Mouse (Mus musculus): Measurements from ENCODE around the gene Rpl19. TPM values are rescaled to one million over a fixed set of nuclear protein-coding genes. Genes with fewer than 3 reads are reported as not detected.

The Rpl19 gene
- polyA plus RNA-seq, 1 experiment, result 1,270 TPM

- Histone ChIP-seq H3K4me1 (ENCODE audit: control insufficient read depth, insufficient read depth, low read length) (peaks cover 34% of the 10 kb centered on the region), H3K27ac (ENCODE audit: insufficient read depth, low read depth, low read length) (no peak overlapping the region; the same call in 1 of the 2 replicates), H3K4me3 (ENCODE audit: insufficient read depth, low read length) (peak overlapping the region; percentile 84)
- TF ChIP-seq CTCF (IDR thresholded peaks at IDR 0.05; ENCODE audit: low read depth, low read length) (no peak), POLR2A (IDR thresholded peaks at IDR 0.05; ENCODE audit: borderline replicate concordance, low read depth, low read length) (no peak)
These were observed 4.8 kb upstream of the Rpl19 start for GRCm38 (mm10) chr11:98021565-98022252.

DNA sequence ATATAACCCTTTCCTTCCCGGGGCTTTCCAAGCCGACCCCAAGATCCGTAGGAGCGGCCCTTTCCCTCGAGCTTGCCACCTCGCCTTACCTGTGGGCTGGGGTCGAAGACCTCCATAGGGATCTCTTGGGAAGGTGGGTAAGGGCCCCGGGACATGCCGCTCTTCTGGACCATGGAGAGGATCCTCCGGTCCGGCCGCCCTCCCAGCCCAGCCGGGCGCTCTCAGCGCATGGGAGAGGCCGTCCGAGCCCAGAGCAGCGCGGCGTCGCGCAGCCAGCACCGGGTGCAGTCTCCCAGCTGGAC lies 4.3 kb upstream of the Rpl19 start:
- TF ChIP-seq POLR2A (IDR thresholded peaks at IDR 0.05; ENCODE audit: borderline replicate concordance, low read depth, low read length) (no peak), CTCF (IDR thresholded peaks at IDR 0.05; ENCODE audit: low read depth, low read length) (no peak)
- peak overlapping the region; percentile 51; the same call in 1 of the 2 replicates for H3K27ac ChIP-seq (ENCODE audit: insufficient read depth, low read depth, low read length)
- peaks cover 34% of the 10 kb centered on the region for H3K4me1 ChIP-seq (ENCODE audit: control insufficient read depth, insufficient read depth, low read length)
- H3K4me3 ChIP-seq (ENCODE audit: insufficient read depth, low read length), result peak overlapping the region; percentile 84

DNA sequence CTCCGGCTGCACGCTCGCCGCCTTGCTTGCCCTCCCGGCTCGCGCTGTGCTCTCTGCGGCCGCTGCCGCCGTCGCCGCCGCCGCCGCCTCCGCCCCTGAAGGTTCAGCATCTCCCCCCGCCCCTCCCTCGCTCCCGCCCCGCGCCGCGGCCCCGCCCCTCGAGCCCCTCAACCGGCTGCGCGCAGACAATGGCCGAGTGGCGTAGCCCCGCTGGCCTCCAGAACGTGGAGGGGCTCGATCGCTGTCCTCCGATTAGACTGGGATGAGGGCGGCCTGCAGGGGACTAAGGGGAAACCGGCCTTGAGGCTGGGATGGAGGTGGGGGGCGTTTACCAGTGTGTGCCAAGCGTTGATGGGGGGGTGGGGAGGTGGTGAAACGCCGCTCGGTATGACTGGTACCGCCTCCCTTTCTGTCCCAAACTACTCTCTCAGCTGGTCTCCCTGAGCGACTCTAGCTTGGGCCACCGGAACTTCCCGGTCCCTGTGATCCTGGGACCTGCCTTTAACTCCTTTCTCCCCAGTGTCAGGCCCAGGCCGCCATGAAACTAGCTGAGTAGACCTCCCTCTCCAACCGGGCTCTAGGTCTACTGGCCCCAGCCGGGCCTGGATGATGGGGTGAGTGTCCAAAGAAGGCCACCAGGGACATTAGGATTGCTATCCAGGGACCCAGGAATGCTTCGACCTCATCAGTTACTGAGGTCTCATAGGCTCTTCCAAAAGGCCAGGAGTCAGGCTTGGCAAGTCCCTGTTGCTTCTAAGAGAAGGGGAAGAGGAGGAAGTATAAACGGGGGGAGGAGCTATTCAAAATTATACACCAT lies 3.7 kb upstream of the Rpl19 start, which contains the start of gene Cacnb1:
Gene Cacnb1 (minus strand): TSS at position 480 of the 817 bp plus-strand sequence.
- Histone ChIP-seq H3K4me1 (ENCODE audit: control insufficient read depth, insufficient read depth, low read length) (peaks cover 34% of the 10 kb centered on the region), H3K27ac (ENCODE audit: insufficient read depth, low read depth, low read length) (peak within 1 kb of the TSS; percentile 83), H3K4me3 (ENCODE audit: insufficient read depth, low read length) (peak within 1 kb of the TSS; percentile 84)
- TF ChIP-seq POLR2A (IDR thresholded peaks at IDR 0.05; ENCODE audit: borderline replicate concordance, low read depth, low read length), result no peak
- TF ChIP-seq CTCF (IDR thresholded peaks at IDR 0.05; ENCODE audit: low read depth, low read length), result no peak

- no peak overlapping the region for H3K4me3 ChIP-seq (ENCODE audit: insufficient read depth, low read length)
- H3K4me1 ChIP-seq (ENCODE audit: control insufficient read depth, insufficient read depth, low read length), result peaks cover 35% of the 10 kb centered on the region
- H3K27ac ChIP-seq (ENCODE audit: insufficient read depth, low read depth, low read length), result peak overlapping the region; percentile 46
- TF ChIP-seq CTCF (IDR thresholded peaks at IDR 0.05; ENCODE audit: low read depth, low read length), result no peak
- no peak for TF ChIP-seq POLR2A (IDR thresholded peaks at IDR 0.05; ENCODE audit: borderline replicate concordance, low read depth, low read length)
These were observed 2.0 kb upstream of the Rpl19 start for GRCm38 (mm10) chr11:98024516-98024915.

- TF ChIP-seq POLR2A (IDR thresholded peaks at IDR 0.05; ENCODE audit: borderline replicate concordance, low read depth, low read length) (peak; percentile 57; the same call in 1 of the 2 replicates), CTCF (IDR thresholded peaks at IDR 0.05; ENCODE audit: low read depth, low read length) (no peak)
- peak overlapping the region; percentile 90 for H3K27ac ChIP-seq (ENCODE audit: insufficient read depth, low read depth, low read length)
- H3K4me3 ChIP-seq (ENCODE audit: insufficient read depth, low read length), result peak overlapping the region; percentile 94
- H3K4me1 ChIP-seq (ENCODE audit: control insufficient read depth, insufficient read depth, low read length), result peaks cover 32% of the 10 kb centered on the region
These were observed 301 bp upstream of the Rpl19 start for GRCm38 (mm10) chr11:98026248-98026569.

DNA sequence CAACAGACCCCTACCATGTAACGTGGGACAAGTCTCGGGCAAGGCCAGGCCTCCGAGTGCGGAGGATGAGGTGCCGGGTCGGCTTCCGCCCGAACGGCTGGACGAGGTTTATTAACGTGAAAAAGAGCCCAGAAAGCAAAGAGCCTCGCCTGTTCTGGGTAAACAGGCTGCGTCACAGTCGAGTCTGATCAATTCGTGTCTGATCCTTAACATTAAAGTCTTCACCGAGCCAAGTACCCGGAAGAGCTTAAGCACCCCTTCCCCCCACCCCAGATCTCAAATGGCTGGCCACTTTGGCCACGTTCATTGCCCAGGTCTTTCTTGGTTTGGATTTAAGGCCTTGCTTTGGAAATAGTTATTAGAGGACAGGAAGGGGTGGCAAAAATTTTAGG lies 783 bp downstream of the Rpl19 start:
- Histone ChIP-seq H3K27ac (ENCODE audit: insufficient read depth, low read depth, low read length) (peak overlapping the region; percentile 78), H3K4me3 (ENCODE audit: insufficient read depth, low read length) (peak overlapping the region; percentile 94), H3K4me1 (ENCODE audit: control insufficient read depth, insufficient read depth, low read length) (peaks cover 24% of the 10 kb centered on the region)
- TF ChIP-seq POLR2A (IDR thresholded peaks at IDR 0.05; ENCODE audit: borderline replicate concordance, low read depth, low read length) (no peak), CTCF (IDR thresholded peaks at IDR 0.05; ENCODE audit: low read depth, low read length) (no peak)

- Histone ChIP-seq H3K4me3 (ENCODE audit: insufficient read depth, low read length) (peak overlapping the region; percentile 94), H3K27ac (ENCODE audit: insufficient read depth, low read depth, low read length) (peak overlapping the region; percentile 78), H3K4me1 (ENCODE audit: control insufficient read depth, insufficient read depth, low read length) (peaks cover 24% of the 10 kb centered on the region)
- no peak for TF ChIP-seq CTCF (IDR thresholded peaks at IDR 0.05; ENCODE audit: low read depth, low read length)
- TF ChIP-seq POLR2A (IDR thresholded peaks at IDR 0.05; ENCODE audit: borderline replicate concordance, low read depth, low read length), result no peak
These were observed 1.3 kb downstream of the Rpl19 start for GRCm38 (mm10) chr11:98027785-98028184.

GRCm38 (mm10) chr11:98030701-98031442 lies 4.4 kb downstream of the Rpl19 start:
- Histone ChIP-seq H3K27ac (ENCODE audit: insufficient read depth, low read depth, low read length) (no peak overlapping the region), H3K4me1 (ENCODE audit: control insufficient read depth, insufficient read depth, low read length) (peaks cover 5% of the 10 kb centered on the region), H3K4me3 (ENCODE audit: insufficient read depth, low read length) (no peak overlapping the region)

DNA sequence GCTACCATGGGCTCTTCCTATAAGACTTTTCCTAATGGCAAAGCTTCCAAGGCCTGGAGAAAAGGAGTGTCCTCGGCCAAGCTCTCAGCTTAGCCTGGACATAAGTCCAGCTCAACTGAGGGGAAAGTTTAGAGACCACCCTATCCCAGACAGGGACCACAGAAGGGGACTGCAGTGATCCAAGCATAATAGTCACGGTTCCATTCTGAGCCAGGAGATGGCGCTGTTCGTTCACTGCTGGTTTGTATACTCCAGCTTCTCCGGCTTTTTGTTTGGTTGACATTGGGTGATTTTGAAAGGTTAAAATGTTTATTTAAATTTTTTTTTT lies 4.9 kb downstream of the Rpl19 start:
- peaks cover 6% of the 10 kb centered on the region; the same call in 1 of the 2 replicates for H3K4me1 ChIP-seq (ENCODE audit: control insufficient read depth, insufficient read depth, low read length)
- no peak overlapping the region for H3K4me3 ChIP-seq (ENCODE audit: insufficient read depth, low read length)
- TF ChIP-seq POLR2A (IDR thresholded peaks at IDR 0.05; ENCODE audit: borderline replicate concordance, low read depth, low read length) (no peak), CTCF (IDR thresholded peaks at IDR 0.05; ENCODE audit: low read depth, low read length) (peak; percentile 83)
- no peak overlapping the region for H3K27ac ChIP-seq (ENCODE audit: insufficient read depth, low read depth, low read length)

More at GRCm38 (mm10) chr11:98030701-98031442, 4.4 kb downstream of the Rpl19 start:
- TF ChIP-seq POLR2A (IDR thresholded peaks at IDR 0.05; ENCODE audit: borderline replicate concordance, low read depth, low read length), result peak; percentile 44; the same call in 1 of the 2 replicates
- TF ChIP-seq CTCF (IDR thresholded peaks at IDR 0.05; ENCODE audit: low read depth, low read length), result no peak
